Mouse (Mus musculus) heart, embryonic 16.5 days (tissue): Measurements from ENCODE around the gene Ccdc70. TPM values are rescaled to one million over a fixed set of nuclear protein-coding genes. Genes with fewer than 3 reads are reported as not detected.
"Not testable (repeated sequence)": the region's sequence is repeated elsewhere in the genome, so short reads cannot be mapped to it uniquely, and the experiment has no call there.

ENCODE experiments used
- ATAC-seq: fragments of 200-750 bp; cut with Nextera tagmentation; replicated peaks from 2 replicates; pipeline ENCODE4 v1.8.0; 2017; ENCODE audit warnings: moderate number of reproducible peaks; ENCODE audit not compliant: insufficient read depth, low FRiP score; ENCODE audit errors: extremely low read depth
- H3K27ac ChIP-seq: fragments of 300-500 bp; sonication (generic); 2 replicates; pipeline ENCODE4 v1.5.1; 2014; ENCODE audit warnings: mild to moderate bottlenecking, low read length, control low read depth, moderate library complexity
- H3K27me3 ChIP-seq: fragments of 300-500 bp; sonication (generic); 2 replicates; pipeline ENCODE4 v1.6.1; 2014; ENCODE audit warnings: low read length, mixed read lengths; ENCODE audit not compliant: control insufficient read depth, insufficient read depth
- H3K36me3 ChIP-seq: fragments of 300-500 bp; sonication (generic); 2 replicates; pipeline ENCODE4 v1.6.1; 2014; ENCODE audit not compliant: control insufficient read depth, insufficient read depth
- H3K4me1 ChIP-seq: fragments of 300-500 bp; sonication (generic); 2 replicates; pipeline ENCODE4 v1.6.1; 2014; ENCODE audit warnings: low read length, mixed read lengths; ENCODE audit not compliant: control insufficient read depth, insufficient read depth
- H3K4me2 ChIP-seq: fragments of 300-500 bp; sonication (generic); 2 replicates; pipeline ENCODE4 v1.6.1; 2014; ENCODE audit warnings: low read depth, mild to moderate bottlenecking, control low read depth, low read length
- H3K4me3 ChIP-seq: fragments of 300-500 bp; sonication (generic); 2 replicates; pipeline ENCODE4 v1.5.1; 2014; ENCODE audit warnings: mild to moderate bottlenecking, control low read depth, low read length
- H3K9ac ChIP-seq: fragments of 300-500 bp; sonication (generic); 2 replicates; pipeline ENCODE4 v1.6.1; 2014; ENCODE audit warnings: low read length, control low read depth
- H3K9me3 ChIP-seq: fragments of 300-500 bp; sonication (generic); replicated peaks from 2 replicates; pipeline ENCODE4 v1.6.1; 2016; ENCODE audit warnings: low read length; ENCODE audit not compliant: control insufficient read depth
- WGBS: fragments of 180-500 bp; shearing (Covaris S2); extraction: QIAGEN DNeasy Blood & Tissue Kit; methylation state at CpG from one replicate; pipeline ENCODE4 v1.1.7; 2014; 5-methylcytosine and 5-hydroxymethylcytosine counted together
- polyA plus RNA-seq: library from polyadenylated mRNA; unstranded; fragments of >200 nt; fragmentation: Nextera tagmentation; extraction: Ambion mirVana; gene quantifications from 2 replicates; pipeline ENCODE4 v1.2.1, GENCODE M21; 2015

The Ccdc70 gene
- polyA plus RNA-seq: not detected in 2 replicates

DNA sequence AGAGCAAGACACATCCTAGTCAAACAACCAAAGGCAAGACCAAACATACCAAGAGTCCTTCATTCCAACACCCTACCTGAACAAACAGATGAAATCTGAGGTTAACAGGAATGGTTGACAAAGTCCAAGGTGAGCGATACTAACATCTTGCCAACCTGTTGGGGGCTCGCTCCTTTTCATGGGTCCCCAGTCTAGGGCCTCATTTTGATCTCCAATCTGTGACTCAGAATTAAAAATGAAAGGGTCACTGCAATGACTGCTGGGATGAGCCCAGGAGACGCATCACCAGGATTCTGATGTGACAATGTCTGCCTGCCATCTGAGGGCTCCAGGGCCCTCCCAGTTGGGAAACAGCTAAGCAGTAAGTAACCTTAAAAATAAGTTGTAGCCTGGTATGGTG is at the start of gene Ccdc70:
Gene Ccdc70 (plus strand): TSS at position 301 of the 400 bp plus-strand sequence.
- no peaks in the 10 kb centered on the region for H3K4me1 ChIP-seq
- H3K9ac ChIP-seq: no peak within 1 kb of the TSS
- no peak within 1 kb of the TSS for H3K4me2 ChIP-seq
- no peak within 1 kb of the TSS for H3K27ac ChIP-seq
- no peak for ATAC-seq
- H3K36me3 ChIP-seq: no peaks in the 10 kb centered on the region
- H3K4me3 ChIP-seq: no peak within 1 kb of the TSS
- WGBS: 70% methylated on average over 3 of the region's 3 CpGs
- no peaks in the 10 kb centered on the region for H3K9me3 ChIP-seq
- H3K27me3 ChIP-seq: no peaks in the 10 kb centered on the region

DNA sequence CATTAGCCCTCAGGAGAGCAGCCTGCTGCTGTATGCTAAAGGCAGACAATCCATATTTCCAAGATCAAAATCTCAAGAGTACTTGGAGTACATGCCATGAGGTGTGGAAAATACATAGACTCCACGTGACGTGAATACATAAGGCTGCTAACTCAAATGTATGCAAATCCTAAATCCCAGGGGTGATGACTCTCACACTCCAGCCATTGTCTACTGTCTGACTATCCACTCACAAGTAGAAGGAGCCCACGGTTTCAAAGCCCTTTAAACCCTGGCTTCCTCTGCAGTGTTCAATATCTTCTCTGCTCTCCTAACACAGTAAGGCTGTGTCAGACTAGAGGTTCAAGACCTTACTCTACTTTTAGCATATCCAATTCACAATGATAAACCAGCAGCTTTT is 38.8 kb upstream of the Ccdc70 start:
- not testable (repeated sequence) for ATAC-seq, H3K27ac ChIP-seq
- WGBS: 73% methylated on average over 3 of the region's 3 CpGs

GRCm38 (mm10) chr8:21932610-21933009 is 37.0 kb upstream of the Ccdc70 start, which contains the start of gene Defb15:
TSS of gene Defb15 (minus strand) at chr8:21932710.
- WGBS: 84% methylated on average over 6 of the region's 6 CpGs
- ATAC-seq: no peak
- Histone ChIP-seq H3K27ac (no peak within 1 kb of the TSS), H3K4me1 (no peaks in the 10 kb centered on the region), H3K4me2 (no peak within 1 kb of the TSS), H3K27me3 (no peaks in the 10 kb centered on the region), H3K9me3 (no peaks in the 10 kb centered on the region), H3K36me3 (no peaks in the 10 kb centered on the region), H3K9ac (no peak within 1 kb of the TSS), H3K4me3 (no peak within 1 kb of the TSS)

More for the DNA sequence above, 38.8 kb upstream of the Ccdc70 start:
- H3K4me2 ChIP-seq, H3K9ac ChIP-seq, H3K4me1 ChIP-seq, H3K36me3 ChIP-seq, H3K27me3 ChIP-seq, H3K9me3 ChIP-seq, H3K4me3 ChIP-seq: not testable (repeated sequence)

- H3K4me1 ChIP-seq, H3K27me3 ChIP-seq, H3K4me2 ChIP-seq, H3K27ac ChIP-seq, ATAC-seq, H3K36me3 ChIP-seq, H3K9me3 ChIP-seq, H3K9ac ChIP-seq, H3K4me3 ChIP-seq: not testable (repeated sequence)
- 78% methylated on average over 4 of the region's 4 CpGs for WGBS
Measured at GRCm38 (mm10) chr8:21938052-21938451, 31.5 kb upstream of the Ccdc70 start, which contains the start of gene Defb35. TSS of gene Defb35 (plus strand) at chr8:21938352.

- no peak for ATAC-seq
- Histone ChIP-seq H3K27ac (no peak within 1 kb of the TSS), H3K4me3 (no peak within 1 kb of the TSS), H3K36me3 (no peaks in the 10 kb centered on the region), H3K9ac (no peak within 1 kb of the TSS), H3K4me2 (no peak within 1 kb of the TSS), H3K9me3 (no peaks in the 10 kb centered on the region), H3K27me3 (no peaks in the 10 kb centered on the region), H3K4me1 (no peaks in the 10 kb centered on the region)
- WGBS: 73% methylated on average over 6 of the region's 6 CpGs
Measured at GRCm38 (mm10) chr8:21946462-21946861, 23.1 kb upstream of the Ccdc70 start, which contains the start of gene Defb13. TSS of gene Defb13 (plus strand) at chr8:21946762.

DNA sequence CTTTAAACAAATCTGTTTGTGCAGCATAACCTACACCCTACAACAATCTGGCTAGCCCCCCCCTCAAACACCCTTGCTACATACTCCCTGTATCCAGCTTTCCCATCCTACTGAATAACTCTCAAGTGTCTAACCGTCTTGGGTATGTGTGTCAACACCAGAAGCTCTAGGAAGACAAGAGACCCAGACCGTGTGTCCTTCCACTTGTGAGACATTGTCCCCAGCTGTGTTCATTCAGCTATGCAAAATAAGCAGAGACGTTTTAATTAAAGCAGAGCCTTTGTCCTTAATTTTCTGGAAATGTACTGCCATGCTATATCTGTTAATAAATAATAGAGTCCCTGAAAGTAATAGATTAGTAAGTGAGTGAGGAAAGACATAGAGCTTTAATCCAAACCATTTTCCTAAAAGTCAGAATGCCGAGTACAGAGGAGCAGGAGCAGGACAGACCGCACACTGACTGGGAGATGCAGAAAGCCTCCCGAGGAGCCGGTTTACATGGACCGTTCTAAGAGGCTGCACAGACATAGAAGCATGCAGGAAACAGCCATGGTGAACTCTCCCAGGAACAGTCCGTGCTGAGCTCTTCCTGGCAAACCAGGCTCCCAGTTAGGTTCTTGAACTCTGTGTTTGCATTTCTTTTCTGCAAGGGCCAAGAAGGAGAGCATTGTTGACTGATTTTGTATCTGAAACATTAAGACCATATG is 22.1 kb upstream of the Ccdc70 start:
- Histone ChIP-seq H3K4me1 (no peaks in the 10 kb centered on the region), H3K4me3 (no peak overlapping the region), H3K4me2 (no peak overlapping the region), H3K9me3 (no peaks in the 10 kb centered on the region), H3K36me3 (no peaks in the 10 kb centered on the region), H3K27ac (no peak overlapping the region), H3K9ac (no peak overlapping the region), H3K27me3 (no peaks in the 10 kb centered on the region)
- ATAC-seq: no peak
- WGBS: 62% methylated on average over 9 of the region's 9 CpGs

GRCm38 (mm10) chr8:21955321-21955720 is 14.3 kb upstream of the Ccdc70 start:
- Histone ChIP-seq H3K4me1 (no peaks in the 10 kb centered on the region), H3K4me2 (no peak overlapping the region), H3K27me3 (no peaks in the 10 kb centered on the region), H3K36me3 (no peaks in the 10 kb centered on the region), H3K4me3 (no peak overlapping the region), H3K27ac (no peak overlapping the region), H3K9ac (no peak overlapping the region), H3K9me3 (no peaks in the 10 kb centered on the region)
- WGBS: 6% methylated on average over 9 of the region's 9 CpGs
- ATAC-seq: no peak

- H3K36me3 ChIP-seq: no peaks in the 10 kb centered on the region
- no peak overlapping the region for H3K9ac ChIP-seq
- no peaks in the 10 kb centered on the region for H3K27me3 ChIP-seq
- H3K4me1 ChIP-seq: no peaks in the 10 kb centered on the region
- H3K27ac ChIP-seq: no peak overlapping the region
- no peak overlapping the region for H3K4me3 ChIP-seq
- 75% methylated on average over 3 of the region's 3 CpGs for WGBS
- H3K9me3 ChIP-seq: no peaks in the 10 kb centered on the region
- H3K4me2 ChIP-seq: no peak overlapping the region
- no peak for ATAC-seq
Measured at GRCm38 (mm10) chr8:21956336-21956735, 13.2 kb upstream of the Ccdc70 start.

GRCm38 (mm10) chr8:21958414-21958813 is 11.2 kb upstream of the Ccdc70 start, which contains the start of gene Fam90a1a:
TSS of gene Fam90a1a (plus strand) at chr8:21958714.
- ATAC-seq: no peak
- WGBS: 83% methylated on average over 2 of the region's 2 CpGs
- H3K9me3 ChIP-seq: no peaks in the 10 kb centered on the region
- H3K27ac ChIP-seq: no peak within 1 kb of the TSS
- H3K4me2 ChIP-seq: no peak within 1 kb of the TSS
- no peak within 1 kb of the TSS for H3K4me3 ChIP-seq
- H3K36me3 ChIP-seq: no peaks in the 10 kb centered on the region
- H3K4me1 ChIP-seq: no peaks in the 10 kb centered on the region
- no peaks in the 10 kb centered on the region for H3K27me3 ChIP-seq
- H3K9ac ChIP-seq: no peak within 1 kb of the TSS
